ENCODE assay signal across 8 mouse cellular contexts in genomic region chr19:38480731-38481621, GRCm38 (mm10). TPM values are rescaled to one million over a fixed set of nuclear protein-coding genes. Genes with fewer than 3 reads are reported as not detected.
DNase-seq lines count a peak whose midpoint lies in the region; ATAC-seq and TF ChIP-seq lines count a peak whose summit lies in the region.

Gene Plce1, plus strand, starts transcription at chr19:38481109.

- peak; percentile 92 for ATAC-seq in intestine, embryonic 16.5 days

- H3K36me3 ChIP-seq in intestine, embryonic 16.5 days (ENCODE audit: control insufficient read depth, insufficient read depth, low read length), result no peaks in the 10 kb centered on the region

- H3K4me3 ChIP-seq in intestine, embryonic 16.5 days (ENCODE audit: low read length), result peak within 1 kb of the TSS; percentile 71

- H3K27ac ChIP-seq in intestine, embryonic 16.5 days (ENCODE audit: low read length), result no peak within 1 kb of the TSS

- peak; percentile 15 for DNase-seq in kidney, adult 11 months
- DNase-seq in kidney, adult 9 months, result no peak
- peak; percentile 47 for DNase-seq in brain, embryonic 14.5 days (ENCODE audit: low read depth)
- DNase-seq in heart, adult 11 months, result peak; percentile 96
- DNase-seq in lung, adult 18-20 months, result peak; percentile 25 to 38
- peak; percentile 62 for DNase-seq in ovary, postnatal 36 days (ENCODE audit: low spot score)
- DNase-seq in frontal cortex, adult 2 months (ENCODE audit: extremely low spot score in 1 of 2, low spot score in 1 of 2), result no peak

- H3K9me3 ChIP-seq in intestine, embryonic 16.5 days (ENCODE audit: control insufficient read depth, low read length), result no peaks in the 10 kb centered on the region

- H3K27me3 ChIP-seq in intestine, embryonic 16.5 days (replicated peaks; ENCODE audit: control insufficient read depth, insufficient read depth, low read length), result no peaks in the 10 kb centered on the region; the same call in 1 of the 2 replicates

- no peak for TF ChIP-seq CTCF in brain, embryonic 14.5 days (IDR thresholded peaks at IDR 0.05; ENCODE audit: borderline replicate concordance, extremely low read depth, insufficient read depth, insufficient read length)

- H3K4me2 ChIP-seq in intestine, embryonic 16.5 days (ENCODE audit: low read depth, low read length), result peak within 1 kb of the TSS; percentile 92

- peaks cover 10% of the 10 kb centered on the region; the same call in 1 of the 2 replicates for H3K4me1 ChIP-seq in intestine, embryonic 16.5 days (ENCODE audit: control insufficient read depth, insufficient read depth, low read length)

- H3K9ac ChIP-seq in intestine, embryonic 16.5 days (ENCODE audit: low read depth, low read length), result peak within 1 kb of the TSS; percentile 73

- under 1% methylated on average over 77 of the region's 90 CpGs for WGBS in intestine, embryonic 16.5 days

- 0 out of 2 replicates have a peak, but pooled peaks have one; percentile 14 for TF ChIP-seq POLR2A in brain, embryonic 14.5 days (IDR thresholded peaks at IDR 0.05; ENCODE audit: borderline replicate concordance, extremely low read depth, insufficient read depth, insufficient read length, poor library complexity, severe bottlenecking)

RNA-seq across cellular contexts. Expression of gene Plce1, which starts in this region (rescaled TPM):
- 4.9 and 6.2 TPM in 2 replicates for polyA plus RNA-seq in brain, embryonic 14.5 days (2012; rRNA removed)
- 4.9 and 5.7 TPM in 2 replicates for polyA plus RNA-seq in intestine, embryonic 16.5 days (2015; fragmentation: Nextera tagmentation; extraction: Ambion mirVana)
- 4.7 and 5.5 TPM in 2 replicates for polyA plus RNA-seq in frontal cortex, adult 2 months (2012; rRNA removed)

Comparison
In these comparisons a context has a peak if more than half of its experiments do, and no peak if none do; other contexts are left out.
1. DNase-seq: peak in kidney, adult 11 months (single experiment), brain, embryonic 14.5 days (single experiment), heart, adult 11 months (single experiment), lung, adult 18-20 months (2 of 2) and ovary, postnatal 36 days (single experiment); none in kidney, adult 9 months (single experiment) and frontal cortex, adult 2 months (0 of 2).